Mouse (Mus musculus) NIH3T3 (cell line): ENCODE data around the gene Dnah12.
"Not testable (repeated sequence)": the region's sequence is repeated elsewhere in the genome, so short reads cannot be mapped to it uniquely, and the experiment has no call there.

Experiments used
- DNase-seq: peaks from one replicate; pipeline ENCODE4 v3.0.0-alpha.2; 2012; ENCODE audit warnings: low read depth

Dnah12 gene

DNA sequence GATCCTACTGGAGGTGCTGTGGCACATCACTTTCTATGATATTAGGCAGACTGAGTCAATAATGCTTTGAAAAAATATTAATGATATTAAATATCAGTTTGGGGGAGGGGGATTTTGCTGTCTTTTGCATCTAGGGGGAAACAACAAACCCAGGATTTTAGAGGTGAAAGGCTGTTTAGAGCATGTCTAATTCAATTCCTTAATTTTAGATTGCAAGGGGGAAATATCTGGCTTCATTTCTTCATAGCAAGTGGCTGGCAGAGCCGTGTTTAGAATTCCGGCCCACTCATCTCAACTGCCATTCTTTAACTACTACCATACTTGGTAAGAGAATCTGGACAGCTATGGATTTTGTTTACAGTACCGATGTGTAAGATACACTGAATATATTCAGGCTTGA, at the start of gene Dnah12:
Dnah12 (plus strand) TSS at position 301 of the 400 bp plus-strand sequence.
- DNase-seq, result no peak

DNA sequence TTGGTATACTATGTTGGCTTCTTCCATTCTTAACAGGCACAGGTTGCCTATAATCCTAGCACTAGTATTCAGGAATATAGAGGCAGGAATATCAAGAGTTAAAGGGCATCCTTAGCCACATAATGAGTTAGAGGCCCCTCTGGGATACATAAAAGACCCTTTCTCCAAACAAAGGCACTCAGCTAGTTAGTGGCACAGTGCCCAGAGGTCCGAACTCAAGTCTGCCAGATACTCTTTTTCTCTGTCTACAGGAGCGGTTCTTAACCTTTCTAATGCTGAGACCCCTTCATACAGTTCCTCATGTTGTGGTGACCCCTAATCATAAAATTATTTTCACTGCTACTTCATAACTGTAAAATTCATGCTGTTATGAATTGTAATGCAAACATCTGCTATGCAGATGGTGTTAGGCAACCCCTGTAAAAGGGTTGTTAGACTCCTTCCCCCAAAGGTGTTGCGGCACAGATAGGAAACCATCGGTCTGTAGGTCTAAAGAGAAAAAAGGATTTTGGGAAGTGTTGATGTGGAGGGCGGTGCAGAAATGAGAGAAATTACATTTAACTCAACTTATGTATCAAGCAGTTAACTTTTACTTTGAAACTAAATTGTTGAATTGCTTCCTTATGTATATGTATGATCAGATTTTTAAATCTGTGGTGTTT, 47.0 kb upstream of the Dnah12 start:
- no peak for DNase-seq

DNA sequence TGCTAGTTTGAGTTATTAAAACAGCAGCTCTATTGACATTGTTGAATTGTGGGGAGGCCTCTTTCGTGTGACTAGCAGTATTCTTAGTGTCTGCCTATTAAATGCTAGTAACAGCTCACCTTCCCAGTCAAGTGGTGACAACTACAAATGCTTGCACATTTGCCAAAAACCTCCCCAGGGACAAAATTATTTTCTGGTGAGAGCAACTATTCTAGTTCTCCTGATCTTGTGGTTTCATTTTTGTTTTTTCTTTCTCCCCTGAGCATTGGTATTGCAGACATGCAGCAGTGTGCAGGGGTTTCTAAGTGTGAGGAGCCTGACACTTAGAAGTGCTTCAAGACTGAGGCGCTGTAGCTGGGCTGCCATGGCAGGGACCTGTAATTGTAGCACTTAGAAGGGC, 45.3 kb upstream of the Dnah12 start:
- peak; percentile 44 for DNase-seq

DNA sequence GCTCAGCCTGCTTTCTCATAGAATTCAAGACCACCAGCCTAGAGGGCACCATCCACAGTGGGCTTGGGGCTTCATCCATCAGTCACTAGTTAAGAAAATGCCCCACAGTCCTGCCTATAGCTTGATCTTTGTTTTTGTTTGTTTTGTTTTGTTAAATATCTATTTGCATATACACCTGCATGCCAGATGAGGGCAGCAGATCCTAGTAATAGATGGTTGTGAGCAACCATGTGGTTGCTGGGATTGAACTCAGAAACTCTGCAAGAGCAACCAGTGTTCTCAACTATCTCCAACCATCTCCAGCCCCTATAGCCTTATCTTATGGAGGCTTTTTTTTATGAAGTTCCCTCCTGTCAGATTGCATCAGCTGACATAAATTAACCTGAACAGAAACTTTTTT, 41.2 kb upstream of the Dnah12 start:
- DNase-seq, result peak; percentile 50

DNA sequence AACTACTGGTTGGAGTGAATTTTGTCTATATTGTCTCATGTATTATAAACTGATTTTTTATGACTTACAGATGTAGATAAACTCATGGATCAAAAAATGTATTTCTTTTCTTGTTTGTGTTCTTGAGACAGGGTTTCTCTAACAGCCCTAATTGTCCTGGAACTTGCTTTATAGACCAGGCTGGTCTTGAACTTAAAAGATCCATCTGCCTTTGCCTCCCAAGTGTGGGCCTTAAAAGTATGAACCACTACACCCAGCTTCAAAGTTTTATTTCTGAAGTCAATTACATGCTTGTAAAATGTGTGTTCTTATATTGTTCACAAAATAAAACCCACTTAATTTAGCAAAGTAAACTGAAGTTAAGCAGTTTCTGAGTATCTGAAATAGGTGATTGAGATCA, 34.9 kb upstream of the Dnah12 start:
- no peak for DNase-seq

DNA sequence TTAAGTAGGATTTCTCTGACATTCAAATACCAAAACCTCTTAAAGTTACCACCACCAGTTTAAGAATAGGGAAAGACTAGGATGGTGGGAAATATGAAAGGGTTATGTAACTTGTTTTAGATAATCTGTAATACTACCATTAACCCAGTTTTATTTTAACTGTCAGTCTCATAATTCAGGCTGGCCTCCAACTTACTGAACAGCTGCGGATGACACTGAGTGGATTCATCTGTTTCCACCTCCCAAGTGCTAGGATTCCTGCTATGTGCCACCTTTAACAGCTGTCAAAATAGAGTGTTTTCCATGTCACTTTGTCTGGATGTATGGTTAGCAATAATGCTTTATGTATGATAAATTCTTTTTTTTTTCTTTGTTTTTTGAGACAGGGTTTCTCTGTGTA, 32.8 kb upstream of the Dnah12 start:
- DNase-seq, result no peak

DNA sequence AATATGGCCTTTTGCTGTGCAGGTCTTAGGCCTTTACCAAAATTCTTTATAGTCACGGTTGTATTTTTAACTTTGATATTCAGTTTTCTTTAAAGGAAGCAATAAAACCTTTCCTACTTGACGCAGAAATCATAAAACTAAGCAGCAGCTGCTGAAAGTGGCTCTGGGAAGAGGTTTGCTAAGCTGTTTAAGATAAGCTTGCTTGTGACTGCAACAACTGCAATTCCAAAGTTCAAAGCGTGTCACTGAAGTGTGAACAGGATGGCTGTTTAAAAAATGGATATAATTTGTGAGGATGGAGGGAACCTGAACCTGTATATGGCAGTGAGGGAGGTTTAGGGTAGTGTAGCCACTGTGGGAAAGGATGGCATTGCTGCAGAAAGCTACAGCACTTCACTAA, 31.1 kb upstream of the Dnah12 start:
- no peak for DNase-seq

DNA sequence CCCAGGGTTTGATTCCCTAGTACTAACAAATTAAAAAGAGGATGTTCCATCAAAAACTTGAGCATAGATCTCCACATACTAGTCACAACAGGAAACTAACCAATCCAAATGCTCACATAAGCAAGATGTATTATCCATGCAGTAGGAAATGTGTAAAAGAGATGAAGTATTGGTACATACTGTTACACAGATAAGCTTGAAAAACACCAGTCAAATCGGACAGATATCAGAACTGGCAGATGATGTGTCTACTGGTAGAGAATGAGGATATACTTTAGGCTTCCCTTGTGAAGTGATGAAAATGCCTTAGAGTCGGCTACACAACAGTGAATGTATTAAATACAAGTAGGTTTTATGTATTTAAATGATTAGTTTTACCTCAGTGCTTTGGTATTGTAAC, 30.6 kb upstream of the Dnah12 start:
- no peak for DNase-seq

DNA sequence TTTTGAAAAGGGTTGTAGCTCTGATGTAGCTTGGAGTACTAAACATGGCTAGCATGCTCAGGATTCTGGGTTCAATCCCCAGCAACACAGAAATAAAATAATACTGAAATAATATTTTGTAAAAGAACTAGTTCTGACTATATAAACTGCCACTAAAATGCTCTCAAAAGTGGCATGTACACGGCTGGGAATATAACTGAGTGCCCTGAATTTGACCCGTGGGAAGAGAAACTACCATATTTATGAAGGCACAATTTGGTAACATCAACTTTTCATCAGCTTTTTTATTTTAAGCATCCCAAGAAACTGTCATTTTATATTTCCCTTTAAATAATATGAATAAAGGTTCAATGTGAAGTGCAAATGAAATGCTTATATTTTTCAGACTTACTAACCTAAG, 29.2 kb upstream of the Dnah12 start:
- DNase-seq, result no peak

DNA sequence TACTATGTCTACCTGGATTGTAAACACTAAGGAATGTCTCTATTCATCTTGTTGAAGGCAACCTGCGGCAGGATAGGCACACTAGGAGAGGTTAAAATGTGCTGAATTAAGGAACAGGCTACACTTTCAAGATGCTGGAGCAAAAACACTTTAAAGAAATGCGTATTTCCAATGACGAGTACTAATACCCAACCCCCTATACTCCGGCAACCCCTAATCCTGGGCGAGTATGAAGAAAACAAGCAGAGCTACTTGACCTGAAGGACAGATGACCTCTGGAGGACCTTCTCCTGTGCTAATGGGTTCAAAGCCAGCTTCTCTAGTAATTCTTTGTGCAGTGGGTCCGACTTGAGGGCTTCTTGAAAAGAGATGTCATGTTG, 25.1 kb upstream of the Dnah12 start:
- no peak for DNase-seq

DNA sequence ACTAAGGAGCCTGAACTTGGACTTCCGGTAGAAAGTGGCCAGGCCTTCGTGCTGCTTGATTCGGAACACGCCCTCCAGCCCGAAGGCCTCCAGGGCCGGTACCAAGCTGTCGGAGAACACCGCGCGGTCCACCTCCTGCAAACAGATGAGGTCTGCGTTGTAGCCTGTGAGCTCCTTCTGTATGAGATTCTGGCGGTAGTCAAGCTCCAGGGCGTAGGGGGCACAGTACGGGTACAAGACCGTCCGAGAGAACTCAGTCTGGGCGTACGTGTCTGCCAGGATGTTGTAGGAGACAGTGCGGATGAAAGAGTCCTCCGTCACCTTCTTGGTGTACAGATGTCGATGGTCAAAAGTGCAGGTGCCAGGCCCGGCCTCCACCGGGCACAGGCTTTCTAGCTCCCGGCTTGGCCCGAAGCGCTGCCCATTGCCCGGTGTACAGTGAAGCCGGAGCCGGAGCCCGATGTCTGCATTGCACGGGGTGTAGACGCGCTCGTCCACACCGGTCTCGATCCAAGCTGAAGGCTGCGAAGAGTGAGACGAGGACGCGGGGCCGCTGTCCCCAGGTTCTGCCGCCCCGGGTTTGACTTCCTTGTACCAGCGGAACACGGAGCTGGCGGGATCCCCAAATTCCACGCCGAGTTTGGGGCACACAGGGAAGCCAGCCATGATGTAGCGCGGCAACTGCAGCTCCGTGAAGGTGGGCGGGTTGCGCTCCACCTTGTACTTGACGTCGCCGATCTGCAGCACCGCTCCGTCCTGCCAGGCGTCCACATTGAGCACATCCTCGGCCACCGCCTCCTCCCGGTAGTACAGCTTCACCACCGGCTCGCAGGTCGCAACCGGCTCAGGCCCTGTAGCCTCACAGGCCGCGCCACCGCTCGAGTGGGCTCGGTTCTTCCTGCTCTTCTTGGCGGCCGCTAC, 24.4 kb upstream of the Dnah12 start:
- peak; percentile 39 for DNase-seq

DNA sequence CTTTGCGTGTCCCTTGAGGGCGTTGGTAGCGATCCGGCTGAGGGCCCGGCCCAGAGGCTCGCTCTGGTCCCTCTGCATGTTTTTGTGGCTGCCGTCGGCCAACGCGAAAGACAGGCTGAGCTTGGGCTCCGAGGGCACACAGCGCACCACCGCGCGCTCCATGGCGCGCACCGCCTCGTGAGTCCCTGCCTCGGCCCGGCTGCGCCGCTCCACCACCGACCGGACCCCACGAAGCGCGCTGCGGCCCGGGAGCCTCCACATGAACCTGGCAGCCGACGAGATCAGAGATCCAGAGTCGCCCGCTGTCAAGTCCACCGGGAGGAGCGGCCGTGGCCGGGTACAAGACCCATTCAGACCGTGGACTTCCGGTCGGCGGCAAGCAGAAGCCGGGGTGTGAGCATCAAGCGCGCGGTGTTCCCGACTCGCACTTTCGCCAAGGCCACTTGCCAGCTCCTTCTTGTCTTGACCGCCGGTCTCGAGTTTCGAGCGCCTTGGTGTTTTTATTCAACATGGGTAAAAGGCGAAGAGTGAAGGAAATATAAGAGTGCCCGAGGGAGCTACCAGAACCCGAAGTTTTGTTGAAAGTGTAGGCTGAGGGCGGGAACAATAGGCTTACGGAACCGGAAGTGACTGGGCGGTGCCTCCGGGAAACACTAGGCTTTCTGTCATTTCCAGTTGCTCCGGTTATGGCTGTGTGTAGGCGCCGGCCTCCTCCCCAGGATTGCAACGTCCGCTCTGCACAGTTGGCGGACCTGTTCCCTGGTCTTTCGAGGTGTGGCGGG, 23.6 kb upstream of the Dnah12 start, which contains the start of gene Pde12:
Pde12 (minus strand) TSS at position 592 of the 782 bp plus-strand sequence.
- peak; percentile 90 for DNase-seq

DNA sequence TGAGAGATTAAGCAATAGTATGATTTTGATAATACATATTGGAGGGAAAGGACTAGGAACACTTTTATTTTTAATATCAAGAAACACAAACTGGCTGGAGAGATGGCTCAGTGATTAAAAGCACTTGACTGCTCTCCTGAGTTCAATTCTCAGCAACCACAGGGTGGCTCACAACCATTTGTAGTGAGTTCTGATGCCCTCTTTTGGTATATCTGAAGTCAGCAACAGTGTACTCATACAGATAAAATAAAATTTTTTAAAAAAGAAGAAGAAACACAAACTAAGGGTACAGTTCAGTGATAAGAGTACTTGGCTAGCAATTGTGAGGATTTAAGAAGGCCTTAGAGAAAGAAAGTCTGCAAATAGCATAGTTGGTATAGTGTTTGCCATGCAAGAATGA, 22.1 kb upstream of the Dnah12 start:
- peak; percentile 43 for DNase-seq

DNA sequence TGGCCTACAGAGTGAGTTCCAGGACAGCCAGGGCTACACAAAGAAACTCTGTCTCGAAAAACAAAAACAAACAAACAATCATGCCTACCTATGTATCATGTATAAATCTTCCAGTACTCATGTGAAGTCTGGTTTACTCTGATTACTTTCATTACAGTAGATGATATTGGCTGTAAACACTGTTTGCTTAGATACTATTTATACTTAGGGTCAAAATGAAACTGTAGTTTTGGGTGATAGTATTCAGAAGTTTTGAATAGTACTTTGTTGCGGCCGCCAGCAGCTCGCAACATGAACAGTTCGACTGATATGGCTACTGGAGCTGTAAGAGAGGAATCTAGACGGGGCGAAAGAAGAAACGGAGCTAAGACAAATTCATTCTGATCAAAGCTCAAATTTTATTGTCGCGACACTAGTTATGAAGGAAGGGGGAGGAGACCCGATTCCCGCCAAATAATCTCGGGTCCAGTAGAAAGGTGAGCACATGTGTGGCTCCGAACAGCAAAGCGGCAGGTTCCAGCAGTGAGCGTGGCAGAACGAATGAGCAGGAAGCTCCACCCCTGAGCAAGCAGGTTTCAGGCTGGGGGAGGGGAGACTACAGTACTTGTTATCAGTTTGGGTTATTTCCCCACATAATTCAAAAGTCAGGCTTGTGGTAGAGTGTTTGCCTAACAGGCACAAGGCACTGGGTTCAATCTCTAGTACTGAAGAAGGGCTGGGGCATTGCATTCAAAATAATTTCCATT, 21.0 kb upstream of the Dnah12 start:
- not testable (repeated sequence) for DNase-seq

DNA sequence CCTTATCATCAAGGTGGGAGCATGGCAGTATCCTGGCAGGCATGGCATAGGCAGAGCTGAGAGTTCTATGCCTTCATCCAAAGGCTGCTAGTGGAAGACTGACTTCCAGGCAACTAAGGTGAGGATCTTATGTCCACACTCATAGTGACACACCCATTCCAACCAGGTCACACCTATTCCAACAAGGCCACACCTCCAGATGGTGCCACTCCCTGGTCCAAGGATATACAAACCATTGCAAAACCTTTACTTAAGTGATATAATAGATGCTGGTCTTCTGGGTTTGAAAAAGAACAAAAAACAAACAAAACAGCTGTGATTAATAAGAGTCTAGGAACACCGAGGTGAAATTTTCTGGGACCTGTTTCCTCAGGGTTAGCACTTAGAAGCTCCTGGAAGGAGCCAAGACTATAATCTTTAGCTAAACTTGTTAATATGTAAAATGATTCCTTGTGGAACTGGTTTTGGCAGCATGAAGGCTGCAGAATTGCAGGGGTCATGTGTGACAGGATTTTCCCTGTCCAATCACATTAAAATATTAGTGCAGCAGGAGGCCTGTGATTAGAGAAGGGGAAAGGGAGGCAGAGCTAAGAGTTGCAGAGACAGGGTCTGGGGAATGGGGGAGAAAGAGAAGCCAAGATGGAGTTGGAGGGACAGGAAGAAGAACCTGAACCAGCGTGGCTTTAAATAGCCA, 18.5 kb upstream of the Dnah12 start:
- not testable (repeated sequence) for DNase-seq

DNA sequence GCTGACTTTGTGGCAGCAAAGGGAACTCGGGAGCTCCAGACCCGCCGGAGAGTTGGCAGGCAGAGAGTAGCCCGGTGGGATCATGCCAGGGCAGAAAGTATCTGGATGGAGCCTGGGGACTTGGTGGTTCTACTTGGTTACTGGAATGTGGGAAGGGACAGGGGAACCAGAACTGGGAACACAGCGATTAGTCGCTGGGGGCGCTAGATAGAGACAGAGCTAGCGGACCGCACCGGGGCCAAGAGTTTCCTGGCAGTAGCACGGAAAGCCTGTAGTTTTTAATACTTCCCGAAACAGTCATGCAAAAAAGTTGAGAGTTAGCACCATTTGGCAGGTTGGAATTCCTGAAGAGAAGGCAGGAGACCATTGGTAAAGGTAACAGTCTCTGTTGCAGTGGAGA, 17.7 kb upstream of the Dnah12 start:
- DNase-seq, result no peak

DNA sequence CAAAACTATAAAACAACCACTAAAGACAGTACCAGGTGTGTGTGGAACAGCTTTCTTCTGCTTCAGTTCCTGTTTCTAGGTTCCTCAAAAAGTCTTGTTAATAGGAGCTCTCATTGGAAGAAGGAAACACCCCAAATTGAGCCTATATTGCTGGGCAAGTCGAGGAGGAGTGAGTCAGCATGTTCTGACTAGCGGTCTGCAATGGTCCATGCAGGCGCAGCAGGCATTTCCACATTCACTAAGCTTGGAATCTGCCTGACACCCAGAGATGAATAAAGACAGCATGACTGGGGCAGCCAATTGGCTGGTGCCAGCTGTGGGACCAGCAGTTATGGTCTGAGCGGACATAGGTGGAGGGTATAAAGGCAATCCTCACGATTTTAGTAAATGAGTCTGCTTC, 17.3 kb upstream of the Dnah12 start:
- DNase-seq, result no peak

DNA sequence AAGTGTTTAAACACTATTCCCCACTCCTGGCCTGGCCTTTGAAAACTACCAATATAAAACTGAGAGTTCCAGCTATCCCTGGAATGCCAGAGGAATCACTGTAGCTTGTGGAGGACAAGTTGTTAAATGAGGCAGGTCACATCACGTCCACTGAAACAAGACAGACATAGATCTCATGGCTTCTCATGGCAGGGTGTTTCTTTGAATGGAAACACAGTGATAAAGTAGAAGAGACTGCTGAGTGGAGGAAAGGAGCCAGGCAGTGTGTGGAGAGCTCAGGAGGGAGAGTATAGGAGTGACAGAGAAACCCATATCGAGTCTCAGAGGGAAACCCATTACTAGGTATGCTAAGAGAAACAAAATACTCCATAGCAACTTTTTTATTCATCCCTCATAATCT, 2.3 kb upstream of the Dnah12 start:
- DNase-seq, result no peak

DNA sequence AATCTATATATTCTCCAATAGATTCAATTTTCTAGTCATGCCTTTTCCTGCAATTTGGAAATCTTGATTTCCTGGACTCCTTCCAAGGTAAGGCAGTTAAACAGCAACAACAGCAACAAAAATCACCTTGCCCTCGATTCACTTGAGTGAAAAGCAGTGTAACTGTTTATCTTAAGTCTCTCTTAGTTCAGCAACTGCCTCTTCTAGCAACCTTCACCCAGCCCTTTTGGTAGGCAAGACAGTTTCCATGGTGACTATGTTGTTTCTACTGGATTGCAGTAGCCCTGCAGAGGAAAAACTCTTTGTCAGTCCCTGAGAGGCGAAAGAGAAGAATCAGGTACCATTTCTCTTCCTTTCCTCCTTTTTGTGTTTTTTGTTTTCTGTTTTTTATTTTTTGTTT, 1.7 kb upstream of the Dnah12 start:
- no peak for DNase-seq

DNA sequence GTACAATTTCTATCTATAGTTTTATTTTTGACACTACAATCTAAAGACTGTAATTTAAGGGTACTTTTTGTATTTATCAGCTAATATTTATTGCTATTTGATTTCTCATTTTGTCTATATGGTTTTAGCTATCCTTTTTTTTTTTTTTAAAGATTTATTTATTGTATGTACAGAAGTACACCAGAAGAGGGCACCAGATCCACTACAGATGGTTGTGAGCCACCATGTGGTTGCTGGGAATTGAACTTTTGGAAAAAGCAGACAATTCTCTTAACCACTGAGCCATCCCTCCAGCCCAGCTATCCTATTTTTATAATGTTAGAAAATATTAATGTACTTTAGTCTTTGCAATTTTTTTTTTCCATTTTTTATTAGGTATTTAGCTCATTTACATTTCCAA, 4.8 kb downstream of the Dnah12 start:
- peak; percentile 65 for DNase-seq

DNA sequence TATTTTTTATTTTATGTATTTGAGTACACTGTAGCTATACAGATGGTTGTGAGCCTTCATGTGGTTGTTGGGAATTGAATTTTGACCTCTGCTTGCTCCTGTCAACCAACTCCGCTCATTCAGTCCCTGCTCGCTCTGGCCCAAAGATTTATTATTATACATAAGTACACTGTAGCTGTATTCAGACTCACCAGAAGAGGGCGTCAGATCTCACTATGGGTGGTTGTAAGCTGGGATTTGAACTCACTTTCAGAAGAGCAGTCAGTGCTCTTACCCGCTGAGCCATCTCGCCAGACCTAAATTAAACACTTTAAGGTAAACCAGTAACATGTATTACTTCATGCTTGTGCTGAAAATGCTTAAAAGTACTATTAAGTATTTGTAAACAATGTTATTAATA, 12.2 kb downstream of the Dnah12 start:
- not testable (repeated sequence) for DNase-seq
